Mouse (Mus musculus): ENCODE measurements around the gene Aars2. TPM values are rescaled to one million over a fixed set of nuclear protein-coding genes. Genes with fewer than 3 reads are reported as not detected.
A peak's percentile ranks its signal among the peaks of the same experiment; 100 is the strongest.

Gene Aars2
- polyA plus RNA-seq, 1 experiment from 2014 or later, result 5.7 TPM

DNA sequence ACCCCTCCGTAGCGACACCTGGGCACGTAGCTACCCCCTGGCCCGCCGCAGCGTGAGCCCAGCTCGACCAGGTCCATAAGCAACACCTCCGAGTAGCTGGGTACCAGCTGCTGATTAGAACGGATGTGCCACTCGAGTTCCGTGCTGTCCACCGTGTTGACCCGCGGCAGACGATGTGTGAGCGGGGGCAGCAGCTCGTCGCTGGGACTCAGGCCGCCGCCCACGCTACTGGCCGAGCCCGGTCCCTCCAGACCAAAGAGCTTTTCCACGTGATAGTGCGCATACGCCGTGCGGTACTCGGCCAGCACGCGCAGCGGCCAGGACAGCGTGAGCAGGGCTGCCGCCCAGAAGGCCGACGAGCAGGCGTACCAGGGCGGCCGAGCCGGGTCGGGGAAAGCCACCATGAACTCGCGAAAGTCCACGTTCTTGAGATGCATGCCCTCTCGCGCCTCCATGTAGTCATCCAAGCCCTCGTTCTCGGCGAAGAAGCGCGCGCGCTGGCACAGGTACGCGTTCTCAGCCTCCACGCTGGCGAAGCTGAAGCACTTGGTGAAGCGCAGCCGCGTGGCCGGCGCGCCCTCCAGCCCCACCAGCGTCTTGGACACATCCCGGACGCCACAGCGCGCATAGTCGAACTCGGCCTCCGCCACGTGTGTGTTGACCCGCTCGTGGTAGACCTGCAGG is 38.8 kb downstream of the Aars2 start:
- peak overlapping the region; percentile 12; the same call in 1 of the 2 replicates for H3K4me3 ChIP-seq (ENCODE audit: low read depth, low read length)
- TF ChIP-seq CTCF (IDR thresholded peaks at IDR 0.05; ENCODE audit: low read depth) (no peak), EP300 (optimal IDR thresholded peaks at IDR 0.05) (no peak)
- H3K36me3 ChIP-seq (ENCODE audit: control insufficient read depth, insufficient read depth, low read length), result no peaks in the 10 kb centered on the region; the same call in 1 of the 2 replicates
- DNase-seq (ENCODE audit: low spot score) (no peak), ATAC-seq (ENCODE audit: low FRiP score, low TSS enrichment) (no peak)
- peak overlapping the region; percentile 39 for H3K4me2 ChIP-seq (replicated peaks; ENCODE audit: low read depth)
- H3K4me1 ChIP-seq (replicated peaks; ENCODE audit: control insufficient read depth, insufficient read depth), result no peaks in the 10 kb centered on the region
- H3K27ac ChIP-seq (replicated peaks), result no peak overlapping the region
- 26% methylated on average over 74 of the region's 74 CpGs for WGBS
- peaks cover 10% of the 10 kb centered on the region; the same call in 1 of the 2 replicates for H3K27me3 ChIP-seq (ENCODE audit: control insufficient read depth, insufficient read depth, low read length)
- no peak overlapping the region for H3K9ac ChIP-seq (ENCODE audit: low read length)
- no peaks in the 10 kb centered on the region for H3K9me3 ChIP-seq (ENCODE audit: control insufficient read depth, low read length)

DNA sequence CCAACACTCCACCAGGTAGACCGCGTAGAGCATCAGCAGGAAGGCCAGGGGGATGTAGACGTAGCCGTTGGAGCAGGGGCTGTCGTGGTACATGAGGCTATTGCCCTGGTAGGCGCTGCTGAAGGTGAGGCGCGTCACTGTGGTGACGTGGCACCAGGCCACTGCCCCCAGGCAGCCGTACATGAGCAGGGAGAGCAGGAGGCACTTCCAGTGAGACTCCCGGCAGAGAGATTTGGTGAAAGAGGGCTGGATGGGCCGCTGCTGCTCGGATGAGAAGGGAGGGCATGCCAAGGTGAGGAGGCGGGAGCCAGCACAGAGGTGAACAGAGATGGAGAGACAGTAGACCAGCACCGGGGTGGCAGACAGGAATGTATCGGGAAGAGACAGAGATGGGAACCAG is 40.3 kb downstream of the Aars2 start:
- Histone ChIP-seq H3K27ac (replicated peaks) (no peak overlapping the region), H3K4me3 (ENCODE audit: low read depth, low read length) (no peak overlapping the region), H3K36me3 (ENCODE audit: control insufficient read depth, insufficient read depth, low read length) (no peaks in the 10 kb centered on the region; the same call in 1 of the 2 replicates), H3K4me2 (replicated peaks; ENCODE audit: low read depth) (no peak overlapping the region), H3K27me3 (ENCODE audit: control insufficient read depth, insufficient read depth, low read length) (peaks cover 10% of the 10 kb centered on the region; the same call in 1 of the 2 replicates), H3K9me3 (ENCODE audit: control insufficient read depth, low read length) (no peaks in the 10 kb centered on the region), H3K9ac (ENCODE audit: low read length) (no peak overlapping the region), H3K4me1 (replicated peaks; ENCODE audit: control insufficient read depth, insufficient read depth) (no peaks in the 10 kb centered on the region)
- DNase-seq (ENCODE audit: low spot score) (no peak), ATAC-seq (ENCODE audit: low FRiP score, low TSS enrichment) (no peak)
- 83% methylated on average over 16 of the region's 16 CpGs for WGBS
- TF ChIP-seq CTCF (IDR thresholded peaks at IDR 0.05; ENCODE audit: low read depth) (no peak), EP300 (optimal IDR thresholded peaks at IDR 0.05) (no peak)

DNA sequence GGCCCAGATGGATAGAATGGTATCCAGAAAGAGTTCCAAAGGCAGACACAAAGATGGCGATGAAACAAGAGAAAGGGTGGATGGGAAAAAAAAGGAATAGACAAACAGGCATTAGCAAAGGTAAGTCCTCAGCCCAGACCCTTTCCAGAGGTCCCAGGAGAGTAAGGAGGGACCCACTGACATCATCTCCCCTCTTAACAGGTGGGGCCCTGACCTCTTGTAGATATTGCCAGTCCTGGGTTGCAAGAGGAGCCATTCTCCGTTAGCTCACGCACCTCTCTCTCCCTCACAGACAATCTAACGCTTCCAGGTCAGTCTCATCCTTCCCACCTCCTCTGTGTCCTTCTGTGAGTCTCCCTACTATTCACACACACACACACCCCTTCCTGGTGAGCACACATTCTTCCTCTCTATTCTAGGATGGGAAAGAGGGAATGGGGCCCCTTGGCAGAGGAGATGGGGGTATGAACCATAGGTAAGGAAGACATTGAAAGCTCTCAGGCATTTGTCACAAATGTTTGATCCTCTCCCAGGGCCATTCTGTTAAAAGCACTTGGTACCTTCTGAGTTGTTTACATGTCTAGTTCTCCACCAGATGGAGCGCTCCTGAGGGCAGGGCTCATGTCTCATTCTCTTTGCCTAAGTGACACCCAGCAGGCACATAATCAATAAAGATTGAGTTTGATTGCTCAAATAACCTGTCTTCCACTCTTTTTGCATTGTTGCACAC is 41.0 kb downstream of the Aars2 start:
- Histone ChIP-seq H3K4me1 (replicated peaks; ENCODE audit: control insufficient read depth, insufficient read depth) (no peaks in the 10 kb centered on the region), H3K27me3 (ENCODE audit: control insufficient read depth, insufficient read depth, low read length) (peaks cover 10% of the 10 kb centered on the region; the same call in 1 of the 2 replicates), H3K9me3 (ENCODE audit: control insufficient read depth, low read length) (no peaks in the 10 kb centered on the region), H3K4me2 (replicated peaks; ENCODE audit: low read depth) (no peak overlapping the region), H3K9ac (ENCODE audit: low read length) (no peak overlapping the region), H3K4me3 (ENCODE audit: low read depth, low read length) (no peak overlapping the region), H3K36me3 (ENCODE audit: control insufficient read depth, insufficient read depth, low read length) (no peaks in the 10 kb centered on the region; the same call in 1 of the 2 replicates), H3K27ac (replicated peaks) (no peak overlapping the region)
- WGBS, result 77% methylated on average over 5 of the region's 5 CpGs
- ATAC-seq (ENCODE audit: low FRiP score, low TSS enrichment) (no peak), DNase-seq (ENCODE audit: low spot score) (no peak)
- TF ChIP-seq EP300 (optimal IDR thresholded peaks at IDR 0.05) (no peak), CTCF (IDR thresholded peaks at IDR 0.05; ENCODE audit: low read depth) (no peak)

DNA sequence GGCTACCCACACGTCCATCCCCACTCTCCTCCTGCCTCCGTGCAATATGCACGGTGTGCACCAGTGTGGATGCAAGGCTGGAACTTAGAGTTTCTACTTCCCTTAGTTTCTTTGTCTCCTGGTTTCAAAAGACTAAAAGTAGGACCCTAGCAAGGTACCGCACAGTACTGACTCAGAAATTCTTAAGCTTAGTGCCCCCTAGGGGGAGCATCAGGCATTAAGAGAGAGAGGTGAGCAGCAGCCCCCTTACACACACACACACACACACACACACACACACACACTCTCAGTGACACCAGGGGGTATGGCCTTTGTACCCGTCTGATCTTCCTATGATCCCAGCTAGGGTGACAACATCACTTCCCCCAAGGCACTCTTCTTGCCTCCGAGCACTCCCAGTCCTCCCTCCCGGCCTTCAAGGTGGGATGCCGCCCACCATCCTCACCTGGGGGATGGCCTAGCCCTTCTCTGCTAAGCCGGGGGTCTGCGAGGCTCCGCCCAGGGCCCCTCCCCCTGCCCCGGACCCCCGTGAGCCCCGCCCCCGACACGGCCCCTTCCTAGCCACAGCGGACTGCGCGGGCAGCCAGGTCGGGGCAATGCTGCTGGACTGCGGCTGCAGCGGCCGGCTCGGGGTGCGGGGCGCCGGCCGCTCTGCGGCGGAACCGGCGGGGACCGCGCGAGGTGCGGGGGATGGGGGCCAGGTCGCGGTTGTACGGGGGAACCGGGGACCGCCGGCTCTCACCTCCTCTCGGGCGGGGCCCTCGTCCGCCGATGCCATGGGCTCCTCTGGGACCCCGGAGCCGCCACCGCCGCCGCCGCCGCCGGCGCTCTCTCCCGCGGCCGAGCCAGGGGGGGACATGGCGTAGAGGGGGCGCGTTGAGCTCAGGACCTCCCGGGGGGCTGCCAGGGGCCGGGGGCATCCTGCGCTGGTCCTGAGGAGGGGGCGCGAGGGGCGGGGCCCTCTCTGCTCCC is 42.2 kb downstream of the Aars2 start:
- no peaks in the 10 kb centered on the region for H3K9me3 ChIP-seq (ENCODE audit: control insufficient read depth, low read length)
- peak overlapping the region; percentile 56 for H3K4me3 ChIP-seq (ENCODE audit: low read depth, low read length)
- TF ChIP-seq EP300 (optimal IDR thresholded peaks at IDR 0.05) (no peak), CTCF (IDR thresholded peaks at IDR 0.05; ENCODE audit: low read depth) (peak; percentile 53)
- no peak overlapping the region for H3K27ac ChIP-seq (replicated peaks)
- H3K4me1 ChIP-seq (replicated peaks; ENCODE audit: control insufficient read depth, insufficient read depth), result no peaks in the 10 kb centered on the region
- H3K27me3 ChIP-seq (ENCODE audit: control insufficient read depth, insufficient read depth, low read length), result peaks cover 10% of the 10 kb centered on the region; the same call in 1 of the 2 replicates
- 3% methylated on average over 35 of the region's 68 CpGs for WGBS
- DNase-seq (ENCODE audit: low spot score) (no peak), ATAC-seq (ENCODE audit: low FRiP score, low TSS enrichment) (no peak; the same call in 1 of the 2 replicates)
- H3K4me2 ChIP-seq (replicated peaks; ENCODE audit: low read depth), result peak overlapping the region; percentile 95
- no peaks in the 10 kb centered on the region for H3K36me3 ChIP-seq (ENCODE audit: control insufficient read depth, insufficient read depth, low read length)
- H3K9ac ChIP-seq (ENCODE audit: low read length), result peak overlapping the region; percentile 59

DNA sequence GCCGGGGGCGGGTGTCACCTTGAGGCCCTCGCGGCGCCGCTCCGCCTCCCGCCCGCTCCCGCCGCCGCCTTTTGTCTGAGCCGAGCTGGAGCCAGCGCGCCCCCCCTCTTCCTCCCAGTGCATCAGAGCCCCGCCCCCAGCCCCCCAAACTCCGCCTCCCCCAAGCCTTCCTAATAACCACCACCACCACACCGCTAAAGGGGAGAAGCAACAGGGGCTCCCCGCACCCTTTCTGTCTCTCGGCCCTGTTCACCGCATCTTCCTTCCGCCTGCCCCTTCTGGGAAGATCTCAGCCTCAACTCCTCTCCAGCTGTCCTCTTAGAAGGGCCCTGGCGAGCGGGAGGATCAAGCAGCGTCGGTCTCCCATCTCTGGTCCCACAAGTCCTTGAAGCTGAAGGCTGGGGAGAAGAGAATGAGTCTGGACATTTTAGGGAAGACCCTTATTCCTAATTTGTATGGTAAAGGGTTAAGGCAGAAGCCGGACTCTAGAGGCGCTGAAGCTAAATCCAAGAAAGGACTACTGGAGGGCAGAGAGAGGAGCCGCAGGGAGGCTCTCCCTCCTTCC is 43.1 kb downstream of the Aars2 start, which contains the start of gene Tmem151b:
Gene Tmem151b, minus strand, starts transcription at position 61 of the 565 bp plus-strand sequence.
- H3K27ac ChIP-seq (replicated peaks), result no peak within 1 kb of the TSS
- H3K27me3 ChIP-seq (ENCODE audit: control insufficient read depth, insufficient read depth, low read length), result peaks cover 10% of the 10 kb centered on the region; the same call in 1 of the 2 replicates
- no peak for DNase-seq (ENCODE audit: low spot score)
- H3K4me1 ChIP-seq (replicated peaks; ENCODE audit: control insufficient read depth, insufficient read depth), result no peaks in the 10 kb centered on the region
- peak within 1 kb of the TSS; percentile 95 for H3K4me2 ChIP-seq (replicated peaks; ENCODE audit: low read depth)
- WGBS, result 4% methylated on average over 20 of the region's 29 CpGs
- H3K9me3 ChIP-seq (ENCODE audit: control insufficient read depth, low read length), result no peaks in the 10 kb centered on the region
- peak within 1 kb of the TSS; percentile 56 for H3K4me3 ChIP-seq (ENCODE audit: low read depth, low read length)
- H3K36me3 ChIP-seq (ENCODE audit: control insufficient read depth, insufficient read depth, low read length), result no peaks in the 10 kb centered on the region
- no peak for ATAC-seq (ENCODE audit: low FRiP score, low TSS enrichment)
- TF ChIP-seq CTCF (IDR thresholded peaks at IDR 0.05; ENCODE audit: low read depth), result peak; percentile 17; the same call in 1 of the 2 replicates
- TF ChIP-seq EP300 (optimal IDR thresholded peaks at IDR 0.05), result no peak
- peak within 1 kb of the TSS; percentile 59 for H3K9ac ChIP-seq (ENCODE audit: low read length)
